Mouse (Mus musculus) frontal cortex, adult (tissue): Measurements from ENCODE around the gene Olfr1463.

Experiments
- ATAC-seq: cut with Nextera tagmentation; 2 replicates; pipeline ENCODE4 v1.9.2; 2017; ENCODE audit warnings: mild to moderate bottlenecking, moderate library complexity, mixed read lengths; ENCODE audit not compliant: low TSS enrichment

Olfr1463 gene

DNA sequence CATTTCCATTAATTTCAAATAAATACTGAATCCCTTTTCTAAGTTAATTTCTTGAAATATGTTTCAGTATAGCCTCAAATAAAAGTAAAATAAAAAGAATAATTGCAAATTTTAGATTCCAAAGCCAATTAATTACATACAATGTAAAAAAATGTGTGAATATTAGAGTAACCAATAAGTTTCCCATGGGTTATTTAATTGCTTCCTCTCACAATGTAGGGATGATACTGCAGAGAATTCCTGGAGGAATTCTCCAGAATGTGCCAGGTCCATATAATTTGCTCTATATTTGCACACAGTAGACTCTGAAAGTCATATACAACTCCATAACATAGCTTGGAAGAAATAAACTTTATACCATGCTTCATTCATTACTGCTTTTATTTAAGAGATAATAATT, at the start of gene Olfr1463:
Gene Olfr1463 (plus strand): TSS at position 301 of the 400 bp plus-strand sequence.
- ATAC-seq: no peak

DNA sequence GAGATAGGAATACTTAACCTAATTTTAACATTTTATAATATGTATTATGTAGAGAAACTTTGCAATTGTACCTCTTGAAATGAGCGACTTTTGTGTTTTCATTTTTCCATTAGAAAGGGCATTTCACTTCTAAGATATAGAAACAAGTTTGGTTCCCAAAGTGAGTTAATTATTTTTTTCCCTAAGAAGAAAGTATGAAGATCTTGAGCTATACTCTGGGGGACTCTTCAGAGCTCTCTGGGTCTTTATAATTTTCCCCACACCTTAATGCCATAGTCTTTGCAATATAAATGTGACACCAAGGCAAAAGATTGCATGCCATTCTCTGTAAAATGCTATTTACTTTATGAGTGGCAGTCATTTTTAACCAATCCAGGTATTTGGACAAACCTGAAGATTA, 45.7 kb upstream of the Olfr1463 start, which contains the start of gene Olfr1462:
Gene Olfr1462 (plus strand): TSS at position 301 of the 400 bp plus-strand sequence.
- no peak for ATAC-seq

DNA sequence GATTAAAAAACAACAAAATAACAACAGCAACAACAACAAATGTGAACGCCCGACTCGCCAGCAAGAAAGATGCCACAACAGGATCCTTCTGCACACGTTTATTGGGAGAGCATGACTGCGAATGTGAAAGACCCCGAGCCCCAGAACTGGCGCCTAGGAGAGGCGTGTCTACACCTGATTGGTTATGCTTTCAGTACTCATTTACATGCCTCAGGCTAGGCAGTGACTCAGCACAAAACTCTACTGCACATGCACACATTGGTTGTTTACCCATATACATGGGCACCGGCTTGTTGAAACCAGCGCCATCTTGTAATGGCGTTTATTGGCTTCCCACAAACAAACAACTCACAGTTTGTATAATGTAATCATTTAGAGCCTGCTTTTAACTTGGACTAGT, 9.5 kb upstream of the Olfr1463 start:
- no peak for ATAC-seq
